Mouse (Mus musculus) layer of hippocampus, adult 2 months (tissue): ENCODE data around the gene Fscn2. TPM values are rescaled to one million over a fixed set of nuclear protein-coding genes. Genes with fewer than 3 reads are reported as not detected.
A peak's percentile ranks its signal among the peaks of the same experiment; 100 is the strongest.

Experiments
- DNase-seq, 2 experiments: peaks; one replicate each; pipeline ENCODE4 v3.0.0; 2022; ENCODE audit warnings: low spot score in 2 of 2
- H3K27ac ChIP-seq: fragments of 200-600 bp; 2 replicates; pipeline ENCODE4 v1.8.1; 2022
- H3K4me3 ChIP-seq: fragments of 200-600 bp; 2 replicates; pipeline ENCODE4 v1.8.1; 2022; ENCODE audit warnings: mild to moderate bottlenecking
- CTCF ChIP-seq: fragments of 200-600 bp; conservative IDR thresholded peaks from 2 replicates; pipeline ENCODE4 v1.8.1; 2022; ENCODE audit warnings: antibody characterized with exemption, mild to moderate bottlenecking, moderate library complexity
- total RNA-seq, 2 experiments: library from RNA; stranded (reverse); gene quantifications; 2 replicates each; pipeline ENCODE4 v1.2.3; 2021

The Fscn2 gene
- total RNA-seq, 2 experiments from 2014 or later: 0.69 to 1.1 TPM

DNA sequence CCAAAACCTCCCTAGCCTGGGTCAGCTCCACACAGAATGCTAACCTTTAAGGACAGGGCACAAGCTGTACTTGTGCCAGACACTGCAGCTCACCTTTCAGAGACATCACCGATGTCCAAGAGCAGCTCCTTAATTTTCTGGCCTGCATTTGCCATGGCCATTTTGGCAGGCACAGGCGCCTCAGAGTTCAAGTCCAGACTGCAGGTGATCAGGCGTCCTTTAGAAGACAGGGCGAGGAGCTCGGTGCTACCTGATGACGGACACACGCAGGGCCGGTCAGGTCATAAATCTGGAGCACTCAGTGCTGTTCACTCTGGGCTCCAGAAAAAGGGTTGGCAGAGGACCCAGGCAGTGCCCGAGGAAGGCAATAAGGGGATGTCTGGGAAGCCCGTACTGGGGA is 14.0 kb downstream of the Fscn2 start:
- no peak for TF ChIP-seq CTCF
- DNase-seq: no peak
- Histone ChIP-seq H3K27ac (no peak overlapping the region), H3K4me3 (no peak overlapping the region)

DNA sequence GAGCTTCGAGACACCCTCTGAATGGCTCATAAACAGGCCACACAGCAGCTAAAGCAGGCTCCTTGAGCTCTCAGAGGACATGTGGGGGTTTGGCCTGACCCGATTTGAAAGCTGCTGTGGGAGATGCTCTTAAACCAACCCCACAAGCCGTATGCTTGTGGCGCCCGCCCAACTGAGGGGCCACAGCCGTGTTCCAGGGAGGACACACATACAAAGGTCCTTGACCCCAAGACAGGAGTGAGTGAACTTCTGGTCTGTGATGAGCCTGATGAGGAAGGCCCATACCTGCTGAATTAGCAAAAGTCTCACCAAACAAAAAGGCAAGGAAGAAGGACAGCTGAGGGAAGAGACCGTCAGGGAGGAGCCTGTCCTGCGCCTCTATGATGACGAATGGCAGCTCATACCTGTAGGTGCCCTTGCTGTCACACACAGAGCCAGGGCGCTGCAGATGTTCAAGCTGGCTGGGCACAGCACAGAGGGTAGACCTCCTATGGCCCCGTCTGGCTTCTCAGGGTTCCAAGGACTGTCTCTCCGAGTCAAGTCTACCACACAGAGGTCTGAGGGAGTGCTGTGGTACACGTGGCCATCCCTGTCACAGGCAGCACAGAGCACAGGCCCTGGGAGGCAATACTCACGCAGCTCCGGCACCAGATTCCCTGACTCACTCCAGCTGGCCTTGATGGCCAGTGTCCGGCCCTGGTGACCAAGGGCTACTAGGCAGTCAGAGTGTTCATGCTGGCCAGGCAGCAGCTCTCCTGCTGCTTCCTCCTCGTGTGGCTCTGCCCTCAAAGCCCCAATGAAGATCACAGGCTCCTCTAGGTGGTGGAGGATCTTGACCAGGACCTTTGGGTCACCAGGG is 15.2 kb downstream of the Fscn2 start:
- no peak for DNase-seq
- TF ChIP-seq CTCF: no peak
- no peak overlapping the region for H3K4me3 ChIP-seq
- no peak overlapping the region for H3K27ac ChIP-seq

DNA sequence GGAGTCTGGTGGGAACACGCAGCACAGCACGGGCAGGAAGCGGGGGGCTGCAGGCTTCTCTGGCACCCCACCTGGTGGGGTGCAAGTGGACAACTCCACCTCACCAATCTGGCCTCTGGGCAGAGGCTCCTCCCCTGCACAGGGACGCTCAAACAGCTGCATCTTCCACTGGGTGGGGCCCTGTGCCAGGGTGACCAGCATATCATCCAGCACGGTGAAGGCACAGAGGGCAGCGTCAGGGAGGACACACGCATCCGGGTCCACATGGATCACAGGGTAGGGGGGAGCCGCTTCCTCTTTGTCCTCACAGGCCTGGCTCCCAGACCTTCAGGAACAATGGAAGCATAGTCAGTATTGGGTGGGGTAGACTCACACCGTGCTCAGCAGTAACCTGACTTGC is 16.0 kb downstream of the Fscn2 start:
- Histone ChIP-seq H3K4me3 (no peak overlapping the region), H3K27ac (no peak overlapping the region)
- no peak for TF ChIP-seq CTCF
- DNase-seq: no peak

DNA sequence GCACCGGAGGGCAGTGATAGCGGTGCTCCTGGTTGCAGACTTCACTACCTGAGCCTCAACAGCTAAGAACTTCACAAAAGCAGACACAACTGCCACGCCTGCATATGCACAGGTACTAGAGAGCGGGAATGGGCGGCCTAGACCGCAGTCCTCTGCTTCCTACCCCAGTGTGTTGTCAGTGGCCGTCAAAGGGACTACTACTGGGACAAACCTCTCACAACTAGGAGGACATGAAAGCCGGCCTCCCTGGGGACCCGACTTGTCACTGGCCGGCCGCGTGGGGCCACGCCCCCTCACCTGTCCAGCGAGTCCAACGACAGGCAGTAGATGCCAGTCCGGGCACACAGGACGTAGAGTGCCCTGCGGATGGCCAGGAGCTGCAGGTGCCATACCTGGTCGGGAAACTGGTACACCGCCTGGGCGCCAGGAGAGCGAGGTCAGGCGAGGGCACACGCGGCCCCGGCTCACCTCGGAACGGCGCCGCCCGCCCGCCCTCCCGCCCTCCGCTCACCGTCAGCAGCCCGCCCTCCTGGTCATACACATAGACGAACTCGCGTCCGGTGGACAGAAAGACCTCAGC is 16.8 kb downstream of the Fscn2 start:
- Histone ChIP-seq H3K27ac (peak overlapping the region; percentile 71), H3K4me3 (peak overlapping the region; percentile 82)
- no peak for DNase-seq
- TF ChIP-seq CTCF: no peak

DNA sequence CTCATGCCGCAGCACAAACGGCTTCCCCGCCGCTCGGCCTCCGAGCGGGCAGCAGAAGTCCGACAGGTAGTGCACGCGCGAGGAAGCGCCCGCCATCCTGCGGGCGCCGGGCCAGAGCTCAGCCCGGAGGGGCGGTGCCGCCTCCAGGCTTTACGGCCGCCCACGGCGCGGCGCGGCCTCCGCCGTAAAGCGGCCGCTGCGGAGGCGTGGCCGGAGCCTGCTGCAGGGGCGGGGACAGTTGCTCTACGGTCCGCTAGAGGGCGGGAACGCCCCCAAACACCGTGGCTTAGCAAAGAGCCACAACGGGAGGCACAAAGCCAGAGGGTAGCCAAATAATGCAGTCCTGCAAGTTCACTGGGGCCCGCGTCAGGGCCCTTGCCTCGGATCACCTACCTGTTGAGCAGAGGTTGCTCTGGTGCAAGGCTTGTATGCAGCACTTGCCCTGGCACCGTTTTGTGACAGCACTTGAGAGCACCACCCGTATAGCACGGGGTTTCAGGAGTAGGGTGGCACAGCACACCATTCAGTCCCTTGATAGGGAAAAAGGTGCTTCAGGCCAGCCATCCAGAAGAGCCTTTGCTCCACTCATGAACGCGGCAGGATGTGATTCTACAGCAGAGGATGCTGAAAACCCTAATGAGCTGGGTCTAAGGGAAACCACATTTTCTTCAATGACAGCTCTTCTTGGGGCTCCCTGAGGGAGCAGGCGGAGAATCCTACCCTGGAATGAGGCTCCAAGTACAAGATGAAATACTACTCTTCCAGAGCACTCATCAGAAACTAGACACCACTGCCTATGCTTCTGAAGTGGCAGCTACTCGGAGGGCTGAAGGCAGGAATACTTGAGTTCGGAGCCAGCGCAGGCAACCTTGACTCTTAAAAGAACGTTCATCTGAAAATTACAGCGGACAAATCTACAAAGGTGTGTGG is 17.5 kb downstream of the Fscn2 start, which contains the start of gene Faap100:
Faap100 (minus strand) TSS at position 154 of the 930 bp plus-strand sequence.
- peak; percentile 80 to 83 for DNase-seq
- peak; percentile 88 for TF ChIP-seq CTCF
- Histone ChIP-seq H3K4me3 (peak within 1 kb of the TSS; percentile 82), H3K27ac (peak within 1 kb of the TSS; percentile 71)

DNA sequence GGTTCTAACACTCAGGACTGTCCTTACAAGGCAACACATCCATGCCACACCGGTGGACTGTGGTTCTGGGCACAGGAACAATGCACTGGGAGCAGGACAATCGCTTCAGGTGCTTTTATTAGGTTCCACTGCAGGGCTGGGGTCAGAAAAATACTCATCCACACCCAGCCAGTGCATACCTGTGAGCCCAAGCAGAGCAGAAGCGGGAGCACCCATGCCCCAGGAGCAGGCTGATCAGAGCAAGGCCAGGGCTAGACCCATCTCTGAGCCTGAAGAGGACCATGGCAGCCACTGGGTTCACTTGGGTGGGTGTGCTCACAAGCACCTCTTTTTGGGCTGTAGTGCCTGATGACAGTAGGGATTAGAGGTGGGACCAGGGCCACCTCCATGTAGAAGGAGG is 18.9 kb downstream of the Fscn2 start:
- no peak for TF ChIP-seq CTCF
- H3K27ac ChIP-seq: no peak overlapping the region
- DNase-seq: no peak
- H3K4me3 ChIP-seq: no peak overlapping the region

DNA sequence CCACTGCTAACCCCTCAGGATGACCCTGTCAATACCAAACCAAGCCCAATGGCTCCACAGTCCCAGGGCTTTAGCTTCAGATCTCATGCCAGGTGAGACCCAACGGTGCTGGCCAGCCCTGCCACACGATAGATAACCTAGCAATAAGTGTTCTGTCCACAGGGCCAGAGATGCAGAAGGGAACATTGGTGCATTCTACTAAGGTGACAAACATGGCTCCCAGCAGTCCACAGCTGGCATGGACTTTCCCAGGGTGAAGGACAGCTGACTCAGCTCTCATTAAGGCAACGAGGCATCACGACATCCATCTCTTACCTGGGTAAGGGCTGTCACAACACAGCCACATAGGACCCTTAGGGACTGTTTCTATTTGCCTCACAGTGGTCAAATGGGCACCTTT is 19.8 kb downstream of the Fscn2 start:
- no peak for TF ChIP-seq CTCF
- no peak overlapping the region for H3K27ac ChIP-seq
- DNase-seq: no peak
- no peak overlapping the region for H3K4me3 ChIP-seq

DNA sequence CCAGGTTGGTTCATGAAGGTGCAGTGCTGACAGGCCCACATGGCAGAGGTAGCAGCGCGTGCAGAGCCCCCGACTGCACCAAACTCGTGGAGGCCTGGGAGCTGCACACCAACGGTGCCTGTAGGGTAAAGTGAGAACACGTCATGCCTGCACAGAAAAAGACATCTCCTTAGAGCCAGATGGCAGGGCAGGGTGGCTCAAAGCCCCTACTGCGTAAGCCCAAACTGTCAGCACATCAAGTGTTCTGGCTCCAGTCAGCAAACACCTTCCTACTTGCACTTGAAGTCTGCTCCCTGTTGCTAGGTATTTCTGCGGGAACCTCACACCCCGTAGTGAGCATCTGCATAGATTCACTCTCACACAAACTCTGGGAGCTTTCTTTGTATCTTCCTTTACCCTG is 21.2 kb downstream of the Fscn2 start:
- Histone ChIP-seq H3K27ac (peak overlapping the region; percentile 59; the same call in 1 of the 2 replicates), H3K4me3 (no peak overlapping the region)
- no peak for TF ChIP-seq CTCF
- DNase-seq: no peak

DNA sequence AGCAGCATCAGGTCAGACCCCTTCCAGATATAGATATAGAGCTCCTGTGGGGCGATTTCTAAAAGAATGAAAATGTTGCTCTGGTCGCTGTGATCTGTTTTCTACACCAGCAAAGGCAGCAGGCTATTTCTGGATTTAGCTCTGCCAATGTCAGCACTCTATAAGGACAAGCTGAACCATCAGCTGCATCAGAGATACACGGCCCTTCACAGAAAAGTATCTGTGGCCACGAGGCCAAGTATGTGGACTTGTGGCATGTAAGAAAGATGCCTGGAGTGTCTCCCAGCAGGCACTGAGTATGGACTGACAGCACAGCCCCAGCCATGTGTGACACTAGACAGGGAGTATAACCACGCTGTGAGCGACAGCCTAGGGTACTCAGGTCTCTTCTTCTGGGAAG is 25.3 kb downstream of the Fscn2 start:
- peak overlapping the region; percentile 18; the same call in 1 of the 2 replicates for H3K27ac ChIP-seq
- no peak overlapping the region for H3K4me3 ChIP-seq
- no peak for DNase-seq
- no peak for TF ChIP-seq CTCF

DNA sequence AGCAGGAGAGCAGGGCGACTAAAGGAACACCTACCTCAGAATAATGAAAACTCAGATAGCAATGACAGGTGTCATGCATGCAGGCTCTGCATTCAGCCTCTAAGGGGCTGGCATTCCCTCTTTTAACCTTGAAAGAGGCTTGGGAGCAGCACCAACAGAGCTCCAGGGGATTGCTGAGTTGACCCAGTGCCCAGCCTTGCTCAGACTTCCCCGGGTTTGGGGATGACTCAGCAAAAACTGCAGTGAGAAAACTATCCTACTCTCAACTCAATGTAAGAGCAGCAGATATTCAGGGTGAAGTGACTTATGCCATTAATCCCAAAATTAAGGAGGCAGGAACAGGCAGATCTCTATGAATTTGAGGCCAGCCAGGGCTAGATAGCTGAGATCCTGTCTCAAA is 25.8 kb downstream of the Fscn2 start:
- Histone ChIP-seq H3K27ac (peak overlapping the region; percentile 46; the same call in 1 of the 2 replicates), H3K4me3 (no peak overlapping the region)
- TF ChIP-seq CTCF: no peak
- no peak for DNase-seq

DNA sequence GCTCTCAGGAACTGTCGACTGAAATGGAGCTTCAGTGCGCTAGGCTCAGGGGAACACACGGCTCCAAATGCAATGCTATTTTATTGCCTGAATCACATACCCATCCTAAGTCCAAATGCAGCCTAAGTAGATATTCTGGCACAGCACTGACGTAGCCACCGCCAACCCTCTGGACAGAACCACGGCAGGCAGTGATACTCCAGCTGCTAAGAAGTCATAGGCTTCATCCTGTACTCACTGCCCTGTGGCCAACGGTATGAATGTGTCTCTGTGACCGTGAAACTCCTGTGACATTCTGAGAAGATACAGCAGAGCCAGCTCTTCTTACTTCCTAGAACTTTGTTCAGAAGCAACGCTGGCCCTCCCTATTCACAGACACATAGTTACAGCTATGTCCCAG is 27.2 kb downstream of the Fscn2 start:
- no peak for TF ChIP-seq CTCF
- no peak overlapping the region for H3K4me3 ChIP-seq
- no peak for DNase-seq

DNA sequence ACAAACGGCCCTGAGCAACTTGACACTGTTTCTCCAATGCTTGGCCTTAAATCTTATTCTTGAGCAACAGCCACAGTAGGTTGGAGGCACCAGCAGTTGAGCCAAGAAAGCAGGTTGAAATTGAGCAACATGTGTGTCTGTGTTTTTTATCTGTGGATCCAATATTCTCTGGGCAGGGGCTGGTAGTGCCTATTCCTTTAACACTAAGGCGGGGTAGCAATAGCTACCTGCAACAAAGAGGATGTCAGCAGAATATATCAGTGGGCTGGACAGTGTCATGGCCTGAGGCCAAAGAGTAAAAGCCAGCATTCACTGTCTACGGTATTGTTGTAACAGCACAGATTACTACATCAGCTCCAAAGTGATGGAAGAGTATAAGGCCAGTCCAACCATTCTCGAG is 34.3 kb downstream of the Fscn2 start:
- H3K27ac ChIP-seq: 0 out of 2 replicates have a peak overlapping the region, but pooled peaks have one; percentile 7
- no peak for DNase-seq

More for the DNA sequence above, 27.2 kb downstream of the Fscn2 start:
- H3K27ac ChIP-seq: peak overlapping the region; percentile 2; the same call in 1 of the 2 replicates

DNA sequence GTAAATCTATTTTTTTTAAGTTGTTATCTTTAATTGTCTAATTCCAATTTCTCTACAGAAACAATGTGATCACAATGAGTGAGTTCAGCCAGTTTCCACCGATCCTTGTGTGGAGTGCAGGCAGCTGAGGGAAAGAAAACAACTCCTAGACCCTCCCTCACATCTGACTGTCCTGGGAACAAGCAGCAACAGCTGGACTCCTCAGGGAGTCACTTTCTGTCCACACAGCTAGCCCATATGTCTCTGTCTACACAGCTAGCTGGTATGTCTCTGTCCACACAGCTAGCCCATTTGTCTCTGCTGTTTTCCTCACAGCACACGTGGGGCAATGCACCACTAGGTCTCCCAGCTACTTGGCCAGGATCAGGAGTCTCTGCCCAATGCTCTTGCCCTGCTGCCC is 36.3 kb downstream of the Fscn2 start:
- no peak overlapping the region for H3K27ac ChIP-seq
- no peak for DNase-seq
- TF ChIP-seq CTCF: no peak
- no peak overlapping the region for H3K4me3 ChIP-seq

More for the DNA sequence above, 34.3 kb downstream of the Fscn2 start:
- no peak for TF ChIP-seq CTCF
- H3K4me3 ChIP-seq: no peak overlapping the region
